Mouse (Mus musculus) c-Kit-positive CD71-negative TER-119-negative erythroid progenitor cells, embryonic 14.5 days (primary cell): ENCODE results near the gene Gusb.

Experiments used
- DNase-seq: peaks from one replicate; pipeline ENCODE4 v3.0.0-alpha.2; 2013; ENCODE audit warnings: low read depth

The Gusb gene

GRCm38 (mm10) chr5:130023767-130024539 is 21.1 kb upstream of the Gusb start:
- peak; percentile 85 for DNase-seq

DNA sequence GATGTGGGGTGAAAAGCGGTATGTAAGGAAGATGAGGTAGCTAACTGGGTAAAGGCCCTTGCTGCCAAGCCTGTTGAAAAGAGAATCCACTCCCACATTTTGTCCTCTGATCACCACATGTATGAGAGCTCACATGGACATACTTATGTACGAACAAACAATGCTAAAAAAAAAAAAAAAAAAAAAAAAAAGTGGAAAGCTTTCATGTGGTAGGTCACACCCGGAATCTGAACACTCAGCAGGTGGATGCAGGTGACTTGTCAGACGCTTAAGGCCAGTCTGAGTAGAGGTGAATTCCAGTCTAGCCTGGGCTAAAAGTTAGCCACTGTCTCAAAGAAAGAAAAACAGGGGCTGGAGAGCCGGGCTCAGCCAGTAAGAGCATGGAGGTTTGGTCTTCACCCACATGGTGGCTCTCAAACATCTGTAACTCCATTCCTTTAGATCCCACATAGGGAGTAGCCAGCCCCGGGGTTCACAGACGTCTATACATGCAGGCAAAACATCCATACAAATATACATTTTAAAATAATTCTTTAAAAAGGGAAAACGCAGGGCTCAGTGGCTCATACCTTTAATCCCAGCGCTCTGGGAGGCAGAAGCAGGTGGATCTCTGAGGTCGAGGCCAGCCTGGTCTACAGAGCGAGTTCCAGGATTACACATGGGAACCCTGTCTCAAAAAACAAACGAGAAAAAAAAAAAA is 20.4 kb upstream of the Gusb start:
- DNase-seq, result no peak

- DNase-seq, result no peak
Measured at GRCm38 (mm10) chr5:130022366-130022765, 19.5 kb upstream of the Gusb start.

- DNase-seq, result no peak
Measured at GRCm38 (mm10) chr5:130021361-130021966, 18.6 kb upstream of the Gusb start.

DNA sequence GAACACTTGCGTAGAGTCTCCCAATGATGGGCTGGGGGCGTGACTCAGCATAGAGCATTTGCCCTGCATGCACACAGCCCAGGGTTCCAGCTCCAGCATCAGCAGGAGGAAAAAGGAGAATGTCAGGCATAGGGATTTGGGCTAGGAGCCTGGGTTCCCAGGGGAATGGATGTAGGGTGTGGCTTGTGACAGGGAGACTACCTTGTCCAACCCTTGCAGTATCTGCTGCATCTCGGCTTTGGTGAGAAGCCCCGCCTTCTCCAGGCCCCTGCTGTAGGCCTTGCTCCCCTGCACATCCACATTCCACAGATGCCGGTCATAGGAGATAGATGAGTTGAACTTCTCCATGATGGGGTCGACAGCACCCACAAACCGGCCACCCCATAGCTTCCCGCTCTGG is 16.6 kb upstream of the Gusb start:
- DNase-seq, result no peak

- DNase-seq, result no peak
Measured at GRCm38 (mm10) chr5:130015104-130015503, 12.3 kb upstream of the Gusb start.

DNA sequence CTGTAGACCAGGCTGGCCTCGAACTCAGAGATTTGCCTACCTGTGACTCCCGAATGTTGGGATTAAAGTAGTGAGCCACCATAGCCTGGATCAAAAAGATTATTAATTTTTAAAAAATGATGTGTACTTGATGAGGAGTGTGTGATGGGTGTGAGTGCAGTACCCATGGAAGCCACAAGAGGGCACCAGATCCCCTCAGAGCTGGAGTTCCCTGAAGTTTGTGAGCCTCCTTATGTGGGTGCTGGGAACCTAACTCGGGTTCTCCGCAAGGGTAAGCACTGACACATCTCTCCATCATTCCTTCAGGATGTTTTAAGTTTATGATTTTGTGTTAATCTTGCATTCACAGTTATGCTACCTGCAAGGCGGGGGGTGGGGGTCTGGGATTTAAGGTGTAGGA is 8.1 kb upstream of the Gusb start:
- DNase-seq, result no peak

DNA sequence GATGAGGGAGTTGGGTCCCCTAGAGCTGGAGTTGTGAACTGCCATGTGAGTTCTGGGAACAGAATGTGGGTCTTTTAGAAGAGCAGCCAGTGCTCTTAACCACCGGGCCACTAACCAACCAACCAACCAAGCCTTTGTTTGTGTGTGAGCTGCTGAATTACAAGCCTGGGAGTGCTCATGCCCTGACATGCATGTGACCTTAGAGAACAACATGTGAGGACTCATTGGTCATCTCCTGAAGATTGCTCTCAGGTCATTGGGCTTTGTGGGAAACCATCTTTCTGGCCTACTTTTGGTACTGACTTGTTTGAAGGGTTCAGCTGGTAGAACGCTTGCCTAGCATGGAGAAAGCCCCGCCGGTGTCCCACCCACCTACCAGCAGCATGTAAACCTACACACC is 6.9 kb upstream of the Gusb start:
- no peak for DNase-seq

DNA sequence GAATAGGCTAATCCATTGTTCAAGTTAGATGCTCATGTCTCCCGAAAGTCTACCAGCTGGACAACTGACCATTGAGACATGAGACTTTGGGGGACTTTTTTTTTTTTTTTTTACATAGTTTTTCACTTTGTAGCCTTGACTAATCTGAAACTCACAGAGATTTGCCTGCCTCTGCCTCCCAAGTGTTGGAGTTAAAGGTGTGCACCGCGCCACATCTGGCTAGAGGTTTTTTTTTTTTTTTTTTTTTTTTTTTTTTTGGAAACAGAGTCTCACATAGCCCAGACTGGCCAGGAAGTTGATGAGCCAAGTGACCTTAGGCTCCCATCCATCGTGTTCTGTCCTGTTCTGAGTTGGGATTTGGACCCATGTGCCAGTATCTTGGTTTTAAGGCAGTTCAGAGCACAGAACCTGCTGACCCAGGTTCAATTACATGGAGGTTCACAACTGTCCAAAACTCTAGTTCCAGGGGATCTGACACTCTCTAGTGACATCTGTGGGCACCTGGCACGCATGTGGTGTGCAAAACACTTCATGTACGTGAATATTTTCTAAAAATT is 5.3 kb upstream of the Gusb start:
- DNase-seq, result no peak

DNA sequence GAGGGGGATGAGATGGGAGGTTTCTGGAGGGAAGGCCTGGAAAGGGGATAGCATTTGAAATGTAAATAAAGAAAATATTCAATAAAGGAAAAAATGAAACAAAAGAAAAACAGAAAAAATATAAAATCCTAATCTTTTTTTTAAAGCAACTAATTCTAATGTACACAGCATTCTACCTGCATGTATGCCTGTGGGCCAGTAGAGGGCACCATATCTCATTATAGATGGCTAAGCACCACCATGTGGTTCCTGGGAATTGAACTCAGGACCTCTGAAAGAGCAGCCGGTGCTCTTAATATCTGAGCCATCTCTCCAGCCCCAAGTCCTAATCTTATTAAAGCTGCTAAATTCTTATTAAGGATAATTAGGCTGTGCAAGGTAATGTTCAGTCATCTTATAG is 4.5 kb upstream of the Gusb start:
- DNase-seq, result no peak

DNA sequence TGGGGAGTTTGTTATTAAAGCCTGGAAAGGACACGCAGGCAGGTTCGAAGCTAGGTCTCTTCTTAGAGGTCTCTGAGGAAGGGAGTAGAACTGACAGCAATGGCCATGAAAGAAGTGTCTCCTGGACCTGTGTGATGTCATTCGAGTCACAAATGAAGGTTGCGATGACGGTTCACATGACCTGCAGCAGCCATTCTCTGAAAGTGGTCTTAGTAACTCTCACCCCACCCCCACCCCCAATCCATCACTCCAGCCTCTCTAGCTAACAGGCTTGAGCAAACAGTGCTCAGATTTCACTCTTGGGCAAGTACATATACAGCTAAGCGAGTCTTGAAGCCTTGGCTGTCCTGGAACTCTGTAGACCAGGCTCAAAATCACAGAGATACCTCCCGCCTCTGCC is 380 bp upstream of the Gusb start:
- no peak for DNase-seq

DNA sequence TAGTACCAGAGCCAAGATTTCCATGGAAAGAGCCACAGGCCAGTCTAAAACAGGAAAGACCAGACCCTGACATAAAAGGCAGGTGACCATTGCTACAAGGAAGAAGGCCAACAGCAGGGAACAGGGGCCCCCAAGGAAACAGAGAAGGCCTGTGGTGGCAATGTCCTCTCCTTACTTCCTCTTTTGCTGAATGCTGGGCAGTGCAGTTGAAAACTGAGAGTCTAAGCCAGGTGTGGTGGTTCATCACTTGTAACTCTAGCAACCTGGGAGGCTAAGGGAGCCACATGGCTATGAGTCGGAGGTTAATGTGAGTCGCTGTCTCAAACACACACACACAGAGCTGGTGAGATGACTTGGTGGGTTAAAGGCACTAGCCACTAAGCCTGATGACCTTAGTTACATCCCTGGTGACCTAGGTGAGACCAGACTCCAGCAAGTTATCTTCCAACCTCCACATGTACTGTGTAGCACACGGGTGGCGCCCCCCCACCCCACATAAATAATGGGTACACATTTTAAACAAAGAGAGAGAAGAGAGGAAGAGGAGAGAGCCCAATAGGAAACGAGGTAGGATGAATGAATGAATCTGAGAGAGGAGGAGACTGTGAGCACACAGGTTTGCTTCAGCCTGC is 1.4 kb downstream of the Gusb start:
- DNase-seq, result peak; percentile 29

DNA sequence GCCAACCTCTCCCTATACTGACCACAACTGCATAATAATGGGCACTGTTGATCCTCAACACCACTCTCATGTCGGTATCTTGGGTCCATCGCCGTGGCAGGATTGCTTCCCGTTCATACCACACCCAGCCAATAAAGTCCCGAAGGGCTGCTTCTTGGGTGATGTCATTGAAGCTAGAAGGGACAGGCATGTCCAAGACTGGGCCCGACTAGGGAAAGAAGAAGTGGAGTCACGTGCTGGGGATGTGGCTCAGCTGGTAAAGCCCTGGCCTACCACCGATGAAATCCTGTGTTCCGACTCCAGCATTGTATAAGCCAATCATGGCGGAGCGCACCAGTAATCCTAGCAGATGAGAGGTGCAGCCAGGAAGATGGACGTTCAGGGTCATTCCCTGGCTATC is 2.1 kb downstream of the Gusb start:
- no peak for DNase-seq

- peak; percentile 49 for DNase-seq
Measured at GRCm38 (mm10) chr5:129999097-129999496, 3.8 kb downstream of the Gusb start.

- no peak for DNase-seq
Measured at GRCm38 (mm10) chr5:129997700-129998099, 5.1 kb downstream of the Gusb start.

- no peak for DNase-seq
Measured at GRCm38 (mm10) chr5:129994989-129995388, 7.9 kb downstream of the Gusb start.

- DNase-seq, result no peak
Measured at GRCm38 (mm10) chr5:129993374-129993773, 9.5 kb downstream of the Gusb start.

- no peak for DNase-seq
Measured at GRCm38 (mm10) chr5:129991898-129992297, 11.0 kb downstream of the Gusb start.

DNA sequence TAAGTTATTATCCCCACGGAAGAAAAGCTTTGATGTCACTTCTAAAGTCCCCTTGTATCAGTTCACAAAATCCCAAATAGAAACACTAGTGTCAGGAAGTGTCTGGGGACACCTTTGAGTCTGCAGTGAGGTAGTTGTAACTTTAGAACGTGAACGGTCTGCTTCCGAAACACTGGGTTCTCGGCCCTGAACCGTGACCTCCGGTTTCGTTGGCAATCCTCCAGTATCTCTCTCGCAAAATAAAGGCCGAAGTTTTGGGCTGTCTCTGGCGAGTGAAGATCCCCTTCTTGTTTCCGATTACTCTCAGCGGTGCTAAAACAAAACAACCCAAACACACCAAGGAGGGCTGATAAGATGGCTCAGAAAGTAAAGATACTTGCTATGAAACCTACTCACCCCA is 13.5 kb downstream of the Gusb start:
- no peak for DNase-seq

GRCm38 (mm10) chr5:129980216-129980615 is 22.6 kb downstream of the Gusb start:
- no peak for DNase-seq

- no peak for DNase-seq
Measured at GRCm38 (mm10) chr5:129978608-129979007, 24.2 kb downstream of the Gusb start.

GRCm38 (mm10) chr5:129977768-129978167 is 25.1 kb downstream of the Gusb start:
- DNase-seq, result no peak
